Mouse (Mus musculus): ENCODE data around the gene Spata2.

Gene Spata2

GRCm38 (mm10) chr2:167443411-167444193, 49.1 kb downstream of the Spata2 start:
- no peak for DNase-seq

GRCm38 (mm10) chr2:167439422-167439821, 53.3 kb downstream of the Spata2 start:
- peak; percentile 72 for DNase-seq

- DNase-seq = no peak
Observed at GRCm38 (mm10) chr2:167436371-167436770, 56.3 kb downstream of the Spata2 start.

GRCm38 (mm10) chr2:167435631-167436030, 57.1 kb downstream of the Spata2 start:
- peak; percentile 72 for DNase-seq

DNA sequence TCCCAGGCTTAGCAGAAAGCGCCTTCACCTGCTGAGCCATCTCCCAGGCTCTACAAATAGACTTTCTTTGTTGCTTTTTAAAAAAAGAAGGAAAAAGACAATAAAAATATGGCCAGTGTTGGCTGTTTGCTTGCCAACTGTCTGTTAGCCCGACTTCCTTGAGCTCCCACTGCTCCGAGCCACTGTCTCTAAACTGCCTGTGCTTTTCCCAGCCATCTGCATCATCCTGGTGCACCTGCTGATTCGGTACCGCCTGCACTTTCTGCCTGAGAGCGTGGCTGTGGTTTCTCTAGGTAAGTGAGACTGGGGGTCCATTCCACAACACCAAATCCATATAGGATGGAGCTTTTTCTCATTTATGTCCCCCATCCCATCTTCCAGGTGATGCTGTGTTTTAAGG, 58.1 kb downstream of the Spata2 start:
- DNase-seq = no peak

DNA sequence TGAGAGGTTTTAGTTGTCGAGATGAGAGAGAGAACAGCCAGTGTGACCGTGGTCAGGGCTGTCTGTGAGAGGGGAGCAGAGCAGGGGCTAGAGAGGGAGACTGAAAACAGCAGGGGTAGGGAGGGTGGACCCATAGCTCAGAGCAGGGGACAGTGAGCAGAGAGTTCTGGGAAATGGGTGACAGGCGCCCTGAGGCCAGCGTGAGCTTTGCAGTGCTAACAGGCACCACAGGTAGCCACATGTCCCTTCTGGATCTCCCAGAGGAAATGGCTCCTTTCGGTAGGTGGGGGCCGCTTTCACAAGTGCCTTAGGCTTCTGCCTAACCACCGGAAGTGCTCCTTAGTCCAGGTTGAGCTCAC, 61.3 kb downstream of the Spata2 start:
- no peak for DNase-seq
